In the genomic region with DNA sequence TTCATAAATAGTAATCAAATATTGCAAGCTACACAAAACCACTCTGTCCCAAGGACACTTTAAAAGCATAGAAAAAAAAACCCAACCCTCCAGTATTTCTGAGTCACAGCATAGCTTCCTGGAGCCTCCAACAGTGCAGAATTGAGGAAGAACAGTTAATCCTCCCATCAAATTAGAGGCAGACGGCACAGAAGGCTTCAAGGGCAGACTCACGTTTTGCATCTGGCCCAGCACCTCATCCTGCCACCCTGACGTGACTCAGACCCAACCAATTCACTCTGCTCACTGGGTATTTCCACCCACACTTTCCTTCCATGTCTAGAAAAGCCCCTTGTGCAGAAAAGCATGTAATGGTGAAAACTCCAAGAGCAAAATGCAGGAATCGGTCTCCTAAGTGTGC, we compare ENCODE assay signal across 18 mouse cellular contexts. TPM values are rescaled to one million over a fixed set of nuclear protein-coding genes. Genes with fewer than 3 reads are reported as not detected.
"Had no signal": no experiment of that assay in that cellular context is flagged by ENCODE, and none has a peak within 500 bp of the region (broad histone marks: within the 10 kb centered on the region; RNA-seq: fewer than 3 reads in every experiment).

No protein-coding gene starts in this region.

- H3K4me3 ChIP-seq: left cerebral cortex, adult 2 months; limb, embryonic 10.5 days; liver, embryonic 15.5 days; megakaryocyte, embryonic 14.5 days; midbrain, embryonic 15.5 days; neural tube, embryonic 13.5 days had no signal

- H3K9me3 ChIP-seq: limb, embryonic 10.5 days; liver, embryonic 15.5 days; megakaryocyte, embryonic 14.5 days; midbrain, embryonic 15.5 days; neural tube, embryonic 13.5 days had no signal

- H3K4me1 ChIP-seq: midbrain, embryonic 15.5 days had no signal

- H3K9ac ChIP-seq: liver, embryonic 15.5 days; midbrain, embryonic 15.5 days; neural tube, embryonic 13.5 days had no signal

- ATAC-seq: midbrain, embryonic 15.5 days had no signal

- H3K27ac ChIP-seq: left cerebral cortex, adult 2 months; limb, embryonic 10.5 days; liver, embryonic 15.5 days; macrophage; midbrain, embryonic 15.5 days; neural tube, embryonic 13.5 days had no signal

- DNase-seq: kidney, adult 8-10 months; kidney, postnatal 25 days; lung, adult 2 months; lung, postnatal 10 days; thymus, postnatal 14 days had no signal

- H3K4me2 ChIP-seq: liver, embryonic 11.5 days; liver, embryonic 15.5 days; midbrain, embryonic 11.5 days; midbrain, embryonic 15.5 days; neural tube, embryonic 13.5 days had no signal

- H3K27me3 ChIP-seq: liver, embryonic 15.5 days; megakaryocyte, embryonic 14.5 days; midbrain, embryonic 15.5 days; neural tube, embryonic 13.5 days had no signal

RNA-seq across cellular contexts. Expression of gene Lhx3, which starts 22.2 kb away (rescaled TPM):
- total RNA-seq: layer of hippocampus, postnatal 25 days; left cerebral cortex, postnatal 14 days had no signal
- polyA plus RNA-seq: kidney, embryonic 16.5 days; limb, embryonic 10.5 days; liver, embryonic 11.5 days; liver, embryonic 15.5 days; lung, adult 2 months; macrophage; midbrain, embryonic 15.5 days; stomach, embryonic 14.5 days had no signal
